Mouse (Mus musculus) lung, postnatal 0 days (tissue): ENCODE data around the gene Zfp36l1.

ENCODE experiments used
- CTCF ChIP-seq: IDR thresholded peaks from 2 replicates; pipeline ENCODE4 v1.5.1; 2016; ENCODE audit warnings: antibody characterized with exemption, mild to moderate bottlenecking
- EP300 ChIP-seq: IDR thresholded peaks from 2 replicates; pipeline ENCODE4 v1.6.1; 2016; ENCODE audit warnings: antibody characterized with exemption, mild to moderate bottlenecking, control low read depth

DNA sequence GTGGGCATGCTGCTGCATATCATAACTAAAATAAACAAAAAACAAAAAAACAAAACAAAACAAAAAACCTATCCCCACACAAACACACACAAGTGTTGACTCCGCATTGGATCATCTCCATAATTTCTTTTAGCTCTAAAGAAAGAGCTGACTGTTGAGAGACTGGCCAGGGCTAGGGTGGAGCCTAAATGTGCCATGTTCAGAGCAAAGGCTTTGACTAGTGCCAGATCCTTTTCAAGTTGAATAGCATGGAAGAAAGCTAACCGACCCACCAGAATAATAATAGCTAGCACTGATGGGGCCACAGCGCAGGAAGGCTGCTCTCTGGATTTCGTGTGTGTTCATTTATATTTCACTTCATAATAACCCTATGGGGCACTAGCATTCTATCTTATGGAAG lies 48.5 kb downstream of the Zfp36l1 start:
- TF ChIP-seq CTCF (no peak), EP300 (no peak)
